In the genomic region with DNA sequence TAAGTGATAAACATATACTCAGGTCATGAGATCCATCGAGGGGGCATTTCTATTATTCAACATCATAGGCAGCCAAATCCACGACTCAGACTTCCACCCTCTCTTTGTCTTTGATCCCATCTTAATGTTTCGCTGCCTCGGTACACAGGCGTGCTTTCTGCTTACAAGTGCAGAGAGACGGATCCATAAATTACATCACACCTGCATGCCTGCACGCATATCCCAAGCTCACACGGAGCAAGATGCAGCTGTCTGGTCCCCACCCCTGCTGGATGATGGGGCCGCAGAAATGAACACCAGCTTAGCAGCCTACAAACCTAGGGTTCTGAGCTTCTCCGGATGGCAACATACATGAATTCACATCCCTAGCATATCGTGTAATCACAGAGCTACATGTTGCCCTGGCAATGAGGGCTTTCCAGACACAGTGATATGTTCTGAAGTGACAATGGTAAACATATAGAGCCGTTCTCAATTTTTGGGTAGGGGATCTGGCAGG, we compare ENCODE assay signal across 23 mouse cellular contexts.
DNase-seq lines count a peak whose midpoint lies in the region; ATAC-seq and TF ChIP-seq lines count a peak whose summit lies in the region.
"Had no signal": no experiment of that assay in that cellular context is flagged by ENCODE, and none has a peak within 500 bp of the region (broad histone marks: within the 10 kb centered on the region; RNA-seq: fewer than 3 reads in every experiment).

No protein-coding gene starts in this region.

- H3K9me3 ChIP-seq in forebrain, embryonic 16.5 days (ENCODE audit: control insufficient read depth, low read length), result no peaks in the 10 kb centered on the region
- H3K9me3 ChIP-seq in midbrain, embryonic 16.5 days (replicated peaks; ENCODE audit: control insufficient read depth, low read length, poor library complexity, severe bottlenecking), result no peaks in the 10 kb centered on the region
- H3K9me3 ChIP-seq in liver, embryonic 11.5 days (ENCODE audit: control insufficient read depth, low read length), result no peaks in the 10 kb centered on the region
- H3K9me3 ChIP-seq: embryonic facial prominence, embryonic 15.5 days; G1E; kidney, embryonic 15.5 days; liver, embryonic 15.5 days had no signal

- TF ChIP-seq CTCF in heart, adult 2 months (IDR thresholded peaks at IDR 0.05), result no peak
- TF ChIP-seq CTCF in brain, embryonic 14.5 days (IDR thresholded peaks at IDR 0.05; ENCODE audit: borderline replicate concordance, extremely low read depth, insufficient read depth, insufficient read length), result no peak

- peak overlapping the region; percentile 19; the same call in 1 of the 2 replicates for H3K4me2 ChIP-seq in forebrain, embryonic 16.5 days (ENCODE audit: low read length)
- H3K4me2 ChIP-seq in midbrain, embryonic 16.5 days (ENCODE audit: low read length), result peak overlapping the region; percentile 19
- H3K4me2 ChIP-seq in liver, embryonic 11.5 days, result no peak overlapping the region
- H3K4me2 ChIP-seq: embryonic facial prominence, embryonic 15.5 days; kidney, embryonic 15.5 days; liver, embryonic 15.5 days had no signal

- peaks cover 5% of the 10 kb centered on the region for H3K36me3 ChIP-seq in heart, adult 2 months (ENCODE audit: control insufficient read depth, insufficient read depth, low read length)
- H3K36me3 ChIP-seq in forebrain, embryonic 16.5 days (ENCODE audit: control insufficient read depth, insufficient read depth), result no peaks in the 10 kb centered on the region
- H3K36me3 ChIP-seq in midbrain, embryonic 16.5 days (ENCODE audit: control insufficient read depth, insufficient read depth, low read length), result no peaks in the 10 kb centered on the region
- no peaks in the 10 kb centered on the region for H3K36me3 ChIP-seq in liver, embryonic 11.5 days (ENCODE audit: control insufficient read depth, insufficient read depth, low read length)
- H3K36me3 ChIP-seq: embryonic facial prominence, embryonic 15.5 days; G1E; kidney, embryonic 15.5 days; liver, embryonic 15.5 days had no signal

- no peak overlapping the region for H3K9ac ChIP-seq in heart, adult 2 months (ENCODE audit: low read depth, low read length)
- H3K9ac ChIP-seq in forebrain, embryonic 16.5 days (replicated peaks; ENCODE audit: low read depth, low read length), result peak overlapping the region; percentile 39
- H3K9ac ChIP-seq in midbrain, embryonic 16.5 days (ENCODE audit: low read depth, low read length), result peak overlapping the region; percentile 48; the same call in 1 of the 2 replicates
- no peak overlapping the region for H3K9ac ChIP-seq in liver, embryonic 11.5 days (ENCODE audit: low read depth, low read length)
- H3K9ac ChIP-seq: embryonic facial prominence, embryonic 15.5 days; kidney, embryonic 15.5 days; liver, embryonic 15.5 days had no signal

- peak; percentile 9; the same call in 1 of the 2 replicates for ATAC-seq in forebrain, embryonic 16.5 days
- ATAC-seq in midbrain, embryonic 16.5 days, result no peak
- ATAC-seq in liver, embryonic 11.5 days (replicated peaks; ENCODE audit: low FRiP score), result no peak
- ATAC-seq: activated CD4-positive, CD25-positive, alpha-beta regulatory T cell, adult 4 months; intestine, postnatal 0 days had no signal

- no peak overlapping the region for H3K4me3 ChIP-seq in heart, adult 2 months
- H3K4me3 ChIP-seq in forebrain, embryonic 16.5 days (replicated peaks; ENCODE audit: low read length), result no peak overlapping the region
- no peak overlapping the region for H3K4me3 ChIP-seq in midbrain, embryonic 16.5 days (ENCODE audit: low read depth, low read length)
- H3K4me3 ChIP-seq in liver, embryonic 11.5 days (ENCODE audit: low read depth, low read length), result no peak overlapping the region
- H3K4me3 ChIP-seq: embryonic facial prominence, embryonic 15.5 days; kidney, embryonic 15.5 days; liver, embryonic 15.5 days had no signal

- no peak for TF ChIP-seq POLR2A in heart, adult 2 months (IDR thresholded peaks at IDR 0.05; ENCODE audit: insufficient read depth, low read depth, low read length)
- no peak for TF ChIP-seq POLR2A in brain, embryonic 14.5 days (IDR thresholded peaks at IDR 0.05; ENCODE audit: borderline replicate concordance, extremely low read depth, insufficient read depth, insufficient read length, poor library complexity, severe bottlenecking)

- peak; percentile 78 for DNase-seq in heart, adult 11 months
- DNase-seq in heart, adult 2 months, result no peak
- DNase-seq in brain, embryonic 14.5 days (ENCODE audit: low read depth), result peak; percentile 54
- no peak for DNase-seq in layer of hippocampus, adult 9-10 months (ENCODE audit: low spot score)
- no peak for DNase-seq in adrenal gland, postnatal 25 days
- no peak for DNase-seq in liver, embryonic 11.5 days (ENCODE audit: low spot score)
- DNase-seq: adrenal gland, postnatal 14 days; cerebellum, adult 11-12 months; cerebellum, postnatal 14 days; embryo, embryonic 11 days; gastrocnemius, postnatal 10 days; lung, postnatal 10 days; right cerebral cortex, postnatal 14 days; spleen, adult 18-20 months; thymus, postnatal 36 days had no signal

- peaks cover 2% of the 10 kb centered on the region for H3K4me1 ChIP-seq in heart, adult 2 months (ENCODE audit: control insufficient read depth, insufficient read depth, low read length)
- peaks cover 18% of the 10 kb centered on the region for H3K4me1 ChIP-seq in forebrain, embryonic 16.5 days (replicated peaks; ENCODE audit: control insufficient read depth, insufficient read depth, low read length)
- H3K4me1 ChIP-seq in midbrain, embryonic 16.5 days (ENCODE audit: control insufficient read depth, insufficient read depth, low read length), result peaks cover 16% of the 10 kb centered on the region
- H3K4me1 ChIP-seq in liver, embryonic 11.5 days (replicated peaks; ENCODE audit: control insufficient read depth, insufficient read depth, low read length), result peaks cover 7% of the 10 kb centered on the region; the same call in 1 of the 2 replicates

- TF ChIP-seq EP300 in heart, adult 2 months (IDR thresholded peaks at IDR 0.05; ENCODE audit: insufficient read depth, low read depth, low read length), result no peak

- H3K79me2 ChIP-seq in heart, adult 2 months (replicated peaks; ENCODE audit: control insufficient read depth, insufficient read depth, low read length), result peaks cover 2% of the 10 kb centered on the region; the same call in 1 of the 2 replicates

- intact Hi-C loops in heart, adult 2 months (cut with DNase I), result no loop called here

- WGBS in heart, adult 2 months, result 89% methylated on average over 12 of the region's 12 CpGs
- 42% methylated on average over 12 of the region's 12 CpGs for WGBS in forebrain, embryonic 16.5 days
- WGBS in midbrain, embryonic 16.5 days, result 38% methylated on average over 12 of the region's 12 CpGs
- WGBS in liver, embryonic 11.5 days, result 78% methylated on average over 12 of the region's 12 CpGs

- H3K27me3 ChIP-seq in heart, adult 2 months (ENCODE audit: control insufficient read depth, insufficient read depth, low read length), result no peaks in the 10 kb centered on the region
- no peaks in the 10 kb centered on the region for H3K27me3 ChIP-seq in forebrain, embryonic 16.5 days (replicated peaks; ENCODE audit: control insufficient read depth, insufficient read depth, low read length)
- H3K27me3 ChIP-seq in midbrain, embryonic 16.5 days (ENCODE audit: control insufficient read depth, insufficient read depth, low read depth, low read length), result no peaks in the 10 kb centered on the region
- no peaks in the 10 kb centered on the region for H3K27me3 ChIP-seq in liver, embryonic 11.5 days (replicated peaks; ENCODE audit: control insufficient read depth, insufficient read depth, low read length)
- H3K27me3 ChIP-seq: embryonic facial prominence, embryonic 15.5 days; kidney, embryonic 15.5 days; liver, embryonic 15.5 days had no signal

- no peak overlapping the region for H3K27ac ChIP-seq in heart, adult 2 months
- peak overlapping the region; percentile 28 for H3K27ac ChIP-seq in forebrain, embryonic 16.5 days (ENCODE audit: low read length)
- H3K27ac ChIP-seq in midbrain, embryonic 16.5 days (ENCODE audit: low read length), result 0 out of 2 replicates have a peak overlapping the region, but pooled peaks have one; percentile 12
- no peak overlapping the region for H3K27ac ChIP-seq in liver, embryonic 11.5 days (ENCODE audit: low read depth, low read length)
- H3K27ac ChIP-seq: embryonic facial prominence, embryonic 15.5 days; kidney, embryonic 15.5 days; liver, embryonic 15.5 days had no signal

Comparison
In these comparisons a context has a peak if more than half of its experiments do, and no peak if none do; other contexts are left out.
1. DNase-seq: peak in heart, adult 11 months (single experiment) and brain, embryonic 14.5 days (single experiment); none in heart, adult 2 months (0 of 2), layer of hippocampus, adult 9-10 months (single experiment), adrenal gland, postnatal 25 days (single experiment) and liver, embryonic 11.5 days (single experiment).
2. H3K27ac ChIP-seq: peak in forebrain, embryonic 16.5 days (single experiment) and midbrain, embryonic 16.5 days (single experiment); none in heart, adult 2 months (single experiment) and liver, embryonic 11.5 days (single experiment).
3. H3K9ac ChIP-seq: peak in forebrain, embryonic 16.5 days (single experiment) and midbrain, embryonic 16.5 days (single experiment); none in heart, adult 2 months (single experiment) and liver, embryonic 11.5 days (single experiment).